In the genomic region with DNA sequence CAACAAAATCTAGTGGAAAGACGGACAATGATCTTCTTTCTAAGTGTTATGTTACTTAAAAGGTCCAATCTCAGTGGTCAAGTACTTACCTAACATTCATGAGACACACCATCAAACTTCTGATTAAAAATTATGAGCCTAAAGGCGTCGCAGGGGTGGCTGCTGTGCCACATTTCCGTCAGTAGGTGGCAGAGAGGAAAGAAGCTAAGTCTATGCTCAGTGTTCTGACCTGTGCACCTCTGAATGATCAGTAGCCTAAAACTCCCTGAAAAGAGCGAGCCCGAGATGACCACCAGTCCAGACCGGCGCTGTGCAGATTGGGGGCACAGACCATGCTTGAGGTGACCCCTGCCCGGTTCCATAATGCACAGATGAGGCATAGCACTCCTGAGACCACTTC, we compare ENCODE assay signal across 8 mouse cellular contexts. TPM values are rescaled to one million over a fixed set of nuclear protein-coding genes. Genes with fewer than 3 reads are reported as not detected.
DNase-seq lines count a peak whose midpoint lies in the region; ATAC-seq and TF ChIP-seq lines count a peak whose summit lies in the region.

No protein-coding gene starts in this region.

- no peak for TF ChIP-seq POLR2A in testis, adult 2 months (IDR thresholded peaks at IDR 0.05; ENCODE audit: control insufficient read depth, low read depth, low read length)

- H3K27me3 ChIP-seq in heart, embryonic 10.5 days (ENCODE audit: insufficient read depth, poor library complexity, severe bottlenecking) = peaks cover 5% of the 10 kb centered on the region; the same call in 1 of the 2 replicates
- no peaks in the 10 kb centered on the region for H3K27me3 ChIP-seq in testis, adult 2 months (ENCODE audit: control insufficient read depth, insufficient read depth, low read length)

- WGBS in heart, embryonic 10.5 days = 37% methylated on average over 9 of the region's 9 CpGs

- TF ChIP-seq CTCF in testis, adult 2 months (IDR thresholded peaks at IDR 0.05; ENCODE audit: control insufficient read depth, insufficient read depth, insufficient replicate concordance, low read depth, low read length) = peak; percentile 56; the same call in 1 of the 2 replicates

- H3K36me3 ChIP-seq in heart, embryonic 10.5 days = no peaks in the 10 kb centered on the region
- H3K36me3 ChIP-seq in testis, adult 2 months (ENCODE audit: control insufficient read depth, insufficient read depth, low read length) = no peaks in the 10 kb centered on the region

- H3K9me3 ChIP-seq in heart, embryonic 10.5 days = no peaks in the 10 kb centered on the region

- no peak overlapping the region for H3K27ac ChIP-seq in heart, embryonic 10.5 days
- no peak overlapping the region for H3K27ac ChIP-seq in testis, adult 2 months (ENCODE audit: control insufficient read depth, insufficient read depth, low read depth, low read length)

- peak; percentile 65 for ATAC-seq in inflammation-experienced regulatory T-cells, adult 6 months

- peak; percentile 88 for DNase-seq in heart, adult 11 months
- DNase-seq in heart, embryonic 10.5 days (ENCODE audit: low spot score) = no peak
- DNase-seq in testis, postnatal 14 days (ENCODE audit: low spot score) = no peak
- peak; percentile 42 for DNase-seq in cerebellum, adult 11-12 months
- DNase-seq in naive thymus-derived CD4-positive, alpha-beta T cell, adult 2 months (ENCODE audit: low read depth) = peak; percentile 76
- no peak for DNase-seq in frontal cortex, postnatal 10 days (ENCODE audit: low spot score in 2 of 2)

- H3K4me3 ChIP-seq in heart, embryonic 10.5 days = no peak overlapping the region
- H3K4me3 ChIP-seq in testis, adult 2 months (ENCODE audit: control insufficient read depth, low read depth, low read length) = no peak overlapping the region

- no peaks in the 10 kb centered on the region for H3K4me1 ChIP-seq in heart, embryonic 10.5 days
- no peaks in the 10 kb centered on the region for H3K4me1 ChIP-seq in testis, adult 2 months (ENCODE audit: control insufficient read depth, insufficient read depth, low read length)

RNA-seq across cellular contexts. Expression of gene Fa2h, which starts 25.0 kb away (rescaled TPM):
- polyA plus RNA-seq in heart, embryonic 10.5 days (2016; fragmentation: Nextera tagmentation; extraction: Ambion mirVana) = not detected in 2 replicates
- 100 and 111 TPM in 2 replicates for polyA plus RNA-seq in testis, adult 2 months (2012; rRNA removed)
- under 1 TPM in 1 of 3 experiments, not detected in 2; 0.32 TPM for polyA plus RNA-seq in inflammation-experienced regulatory T-cells, adult 6 months (2017; shearing (Covaris generic))

Comparison
In these comparisons a context has a peak if more than half of its experiments do, and no peak if none do; other contexts are left out.
1. DNase-seq: peak in heart, adult 11 months (single experiment), cerebellum, adult 11-12 months (single experiment) and naive thymus-derived CD4-positive, alpha-beta T cell, adult 2 months (single experiment); none in heart, embryonic 10.5 days (single experiment), testis, postnatal 14 days (single experiment) and frontal cortex, postnatal 10 days (0 of 2).
2. RNA of gene Fa2h, which starts 25.0 kb away (polyA plus RNA-seq): 100 to 111 TPM in testis, adult 2 months; not detected in heart, embryonic 10.5 days and 0.32 TPM in inflammation-experienced regulatory T-cells, adult 6 months; every median in the first group is over 10 times any median in the second.